Mouse (Mus musculus): ENCODE results near the gene Hacd1. TPM values are rescaled to one million over a fixed set of nuclear protein-coding genes. Genes with fewer than 3 reads are reported as not detected.

Gene Hacd1
- polyA plus RNA-seq (2014; fragmentation: Illumina TruSeq; extraction: RNeasy Lipid Tissue Mini Kit (QIAGEN cat#74804); ENCODE audit: low read depth, low replicate concordance): 73.9 TPM

DNA sequence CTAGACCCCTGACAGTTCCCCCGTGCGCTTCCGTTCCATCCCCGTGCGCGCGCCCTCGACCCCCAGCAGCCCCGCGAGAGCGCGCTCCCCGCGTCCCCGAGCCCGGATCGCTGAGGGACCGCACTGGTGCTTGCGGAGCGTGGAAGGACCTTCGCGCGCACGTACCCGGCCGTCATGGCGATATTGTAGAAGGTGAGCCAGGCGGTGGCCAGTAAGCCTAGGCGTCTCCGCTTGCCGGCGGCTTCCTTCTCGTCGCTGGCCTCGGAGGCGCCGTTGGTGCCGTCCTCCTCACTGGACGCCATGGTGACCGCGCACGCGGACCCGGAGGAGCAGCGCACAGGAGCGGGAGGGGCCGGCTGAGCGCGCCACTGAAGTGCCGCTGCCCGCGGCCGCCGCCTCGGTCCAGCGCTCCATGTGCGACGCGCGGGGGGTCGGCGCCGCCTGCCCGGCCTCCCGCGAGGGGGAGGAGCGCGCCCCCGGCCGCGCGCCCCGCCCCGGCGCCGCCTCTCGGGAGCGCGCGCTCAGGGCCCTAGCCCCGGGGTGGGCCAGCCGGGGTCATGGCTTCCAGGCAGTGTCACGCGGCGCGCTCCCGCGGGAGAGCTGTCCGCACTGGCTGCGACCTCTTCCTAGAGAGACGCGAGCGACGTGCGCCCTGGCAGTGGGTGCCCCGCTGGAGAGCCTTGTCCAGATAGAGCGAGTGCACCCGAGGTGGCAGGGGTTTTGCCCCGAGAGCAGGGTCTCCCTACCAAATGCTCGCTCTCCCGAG is at the start of gene Hacd1:
Gene Hacd1, minus strand, starts transcription at position 570 of the 766 bp plus-strand sequence.

DNA sequence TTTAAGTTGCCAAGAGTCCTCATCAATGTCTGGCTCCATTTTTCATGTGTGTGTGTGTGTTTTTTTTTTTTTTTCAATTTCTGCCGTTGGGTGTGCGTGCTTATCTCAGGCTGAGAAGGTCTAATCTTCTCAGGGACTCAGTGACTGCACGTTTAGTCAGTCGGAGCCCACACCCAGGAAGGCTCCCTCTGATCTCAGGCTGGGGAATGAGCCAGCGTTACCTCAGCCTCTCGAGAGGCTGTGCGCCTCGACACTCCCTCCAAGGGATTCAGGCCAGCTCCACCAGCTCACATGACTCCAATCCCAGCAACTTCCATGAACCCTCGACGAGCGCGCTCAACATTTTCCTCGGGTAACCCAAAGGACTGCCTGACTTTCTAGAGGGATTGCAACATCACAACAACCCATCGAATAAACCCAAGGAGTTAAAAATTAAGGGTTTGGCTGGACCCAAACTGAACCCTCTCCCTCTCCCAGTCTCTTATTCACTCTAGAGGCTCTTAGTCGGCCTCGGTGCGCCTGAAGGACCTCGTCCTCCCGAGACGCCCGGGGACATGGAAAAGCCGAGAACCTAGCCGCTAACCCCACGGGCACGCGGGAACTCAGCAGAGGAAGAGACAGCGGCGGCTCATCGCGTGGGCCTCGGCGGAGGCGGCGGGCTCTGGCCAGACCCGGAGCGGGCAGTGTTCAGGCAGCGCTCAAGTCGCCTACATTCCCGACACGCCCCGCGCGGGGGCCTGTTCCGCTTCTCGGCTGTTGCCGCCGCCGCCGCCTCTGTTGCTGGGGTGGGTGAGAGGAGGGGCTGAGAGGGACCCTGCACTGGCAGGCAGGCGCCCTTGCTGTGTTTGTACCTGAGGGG is 17.7 kb upstream of the Hacd1 start, which contains the start of gene Stam:
Gene Stam, plus strand, starts transcription at position 737 of the 859 bp plus-strand sequence.

Other genes starting within 250 kb of the Hacd1 start
- 19.8 TPM for gene Stam, start 18.0 kb upstream of the Hacd1 start, polyA plus RNA-seq (2014; fragmentation: Illumina TruSeq; extraction: RNeasy Lipid Tissue Mini Kit (QIAGEN cat#74804); ENCODE audit: low read depth, low replicate concordance)
- not detected for gene Tmem236, start 118.4 kb upstream of the Hacd1 start, polyA plus RNA-seq (2014; fragmentation: Illumina TruSeq; extraction: RNeasy Lipid Tissue Mini Kit (QIAGEN cat#74804); ENCODE audit: low read depth, low replicate concordance)
- 13.8 TPM for gene Mrc1, start 173.3 kb upstream of the Hacd1 start, polyA plus RNA-seq (2014; fragmentation: Illumina TruSeq; extraction: RNeasy Lipid Tissue Mini Kit (QIAGEN cat#74804); ENCODE audit: low read depth, low replicate concordance)